Mouse (Mus musculus) frontal cortex, postnatal 10 days (tissue): ENCODE data around the gene Hrh2.

ENCODE experiments used
- DNase-seq, 2 experiments: peaks; one replicate each; pipeline ENCODE4 v3.0.0; 2022; ENCODE audit warnings: low spot score in 2 of 2, mixed read lengths in 1 of 2

Hrh2 gene

GRCm38 (mm10) chr13:54218341-54218740 lies 26.4 kb downstream of the Hrh2 start:
- DNase-seq = peak in 1 of 2 experiments; percentile 52

GRCm38 (mm10) chr13:54221631-54222179 lies 29.8 kb downstream of the Hrh2 start:
- DNase-seq = no peak

GRCm38 (mm10) chr13:54222921-54223769 lies 31.2 kb downstream of the Hrh2 start:
- no peak for DNase-seq

GRCm38 (mm10) chr13:54227916-54228483 lies 36.1 kb downstream of the Hrh2 start:
- peak in 1 of 2 experiments; percentile 56 for DNase-seq

GRCm38 (mm10) chr13:54230081-54230480 lies 38.2 kb downstream of the Hrh2 start:
- DNase-seq = no peak

GRCm38 (mm10) chr13:54231868-54232267 lies 39.9 kb downstream of the Hrh2 start:
- no peak for DNase-seq

GRCm38 (mm10) chr13:54237512-54237911 lies 45.6 kb downstream of the Hrh2 start:
- no peak for DNase-seq

GRCm38 (mm10) chr13:54238585-54239323 lies 46.8 kb downstream of the Hrh2 start:
- no peak for DNase-seq

GRCm38 (mm10) chr13:54242380-54242779 lies 50.5 kb downstream of the Hrh2 start:
- no peak for DNase-seq

GRCm38 (mm10) chr13:54245204-54245603 lies 53.3 kb downstream of the Hrh2 start:
- no peak for DNase-seq

GRCm38 (mm10) chr13:54247545-54247944 lies 55.6 kb downstream of the Hrh2 start:
- peak; percentile 65 to 73 for DNase-seq

GRCm38 (mm10) chr13:54248436-54248995 lies 56.6 kb downstream of the Hrh2 start:
- no peak for DNase-seq

GRCm38 (mm10) chr13:54249007-54249406 lies 57.1 kb downstream of the Hrh2 start:
- DNase-seq = no peak

- no peak for DNase-seq
Measured at GRCm38 (mm10) chr13:54250346-54250745, 58.4 kb downstream of the Hrh2 start.

GRCm38 (mm10) chr13:54251541-54252225 lies 59.8 kb downstream of the Hrh2 start:
- no peak for DNase-seq

GRCm38 (mm10) chr13:54257580-54258223 lies 65.8 kb downstream of the Hrh2 start:
- DNase-seq = no peak

- no peak for DNase-seq
Measured at GRCm38 (mm10) chr13:54258231-54258743, 66.4 kb downstream of the Hrh2 start.

GRCm38 (mm10) chr13:54260318-54260717 lies 68.4 kb downstream of the Hrh2 start:
- DNase-seq = no peak

- DNase-seq = no peak
Measured at GRCm38 (mm10) chr13:54262741-54263510, 71.0 kb downstream of the Hrh2 start.

GRCm38 (mm10) chr13:54263641-54264040 lies 71.7 kb downstream of the Hrh2 start:
- no peak for DNase-seq
